8 mouse cellular contexts compared by ENCODE assay signal in genomic region chr16:77421591-77422024, GRCm38 (mm10).
DNase-seq lines count a peak whose midpoint lies in the region; ATAC-seq and TF ChIP-seq lines count a peak whose summit lies in the region.

No protein-coding gene starts in this region.

- no peaks in the 10 kb centered on the region for H3K9me3 ChIP-seq in liver, embryonic 11.5 days (ENCODE audit: control insufficient read depth, low read length)
- no peaks in the 10 kb centered on the region for H3K9me3 ChIP-seq in forebrain, embryonic 14.5 days (replicated peaks; ENCODE audit: control insufficient read depth, low read length)
- no peaks in the 10 kb centered on the region for H3K9me3 ChIP-seq in limb, embryonic 14.5 days (ENCODE audit: control insufficient read depth, low read length)

- 61% methylated on average over 10 of the region's 10 CpGs for WGBS in liver, embryonic 11.5 days
- 0% methylated on average over 10 of the region's 10 CpGs for WGBS in forebrain, embryonic 14.5 days
- WGBS in limb, embryonic 14.5 days: 17% methylated on average over 10 of the region's 10 CpGs

- no peaks in the 10 kb centered on the region for H3K27me3 ChIP-seq in liver, embryonic 11.5 days (replicated peaks; ENCODE audit: control insufficient read depth, insufficient read depth, low read length)
- H3K27me3 ChIP-seq in forebrain, embryonic 14.5 days (replicated peaks; ENCODE audit: control insufficient read depth, insufficient read depth, low read length): no peaks in the 10 kb centered on the region
- no peaks in the 10 kb centered on the region for H3K27me3 ChIP-seq in limb, embryonic 14.5 days (ENCODE audit: control insufficient read depth, insufficient read depth, low read length)

- no peak overlapping the region for H3K9ac ChIP-seq in liver, embryonic 11.5 days (ENCODE audit: low read depth, low read length)
- H3K9ac ChIP-seq in forebrain, embryonic 14.5 days (ENCODE audit: low read length): peak overlapping the region; percentile 79
- peak overlapping the region; percentile 46 for H3K9ac ChIP-seq in limb, embryonic 14.5 days (ENCODE audit: low read depth, low read length, severe bottlenecking)

- H3K4me1 ChIP-seq in liver, embryonic 11.5 days (replicated peaks; ENCODE audit: control insufficient read depth, insufficient read depth, low read length): no peaks in the 10 kb centered on the region
- H3K4me1 ChIP-seq in forebrain, embryonic 14.5 days (ENCODE audit: control insufficient read depth, insufficient read depth, low read length): peaks cover 8% of the 10 kb centered on the region; the same call in 1 of the 2 replicates
- H3K4me1 ChIP-seq in limb, embryonic 14.5 days (ENCODE audit: control insufficient read depth, insufficient read depth, low read length): peaks cover 39% of the 10 kb centered on the region

- TF ChIP-seq POLR2A in limb, embryonic 14.5 days (IDR thresholded peaks at IDR 0.05; ENCODE audit: borderline replicate concordance, extremely low read depth, insufficient read depth, insufficient read length): no peak

- no peak overlapping the region for H3K4me2 ChIP-seq in liver, embryonic 11.5 days
- peak overlapping the region; percentile 76 for H3K4me2 ChIP-seq in forebrain, embryonic 14.5 days (ENCODE audit: low read length)
- peak overlapping the region; percentile 45 for H3K4me2 ChIP-seq in limb, embryonic 14.5 days (replicated peaks; ENCODE audit: low read depth, low read length, severe bottlenecking)

- ATAC-seq in liver, embryonic 11.5 days (replicated peaks; ENCODE audit: low FRiP score): no peak; the same call in 1 of the 2 replicates
- peak; percentile 92 for ATAC-seq in forebrain, embryonic 14.5 days
- ATAC-seq in limb, embryonic 14.5 days (ENCODE audit: low FRiP score, low read depth): peak; percentile 90

- H3K27ac ChIP-seq in liver, embryonic 11.5 days (ENCODE audit: low read depth, low read length): no peak overlapping the region
- peak overlapping the region; percentile 98 for H3K27ac ChIP-seq in forebrain, embryonic 14.5 days (ENCODE audit: low read depth, low read length)
- peak overlapping the region; percentile 84 for H3K27ac ChIP-seq in limb, embryonic 14.5 days (replicated peaks; ENCODE audit: low read depth, low read length)

- H3K4me3 ChIP-seq in liver, embryonic 11.5 days (ENCODE audit: low read depth, low read length): no peak overlapping the region
- H3K4me3 ChIP-seq in forebrain, embryonic 14.5 days (ENCODE audit: low read depth, low read length): peak overlapping the region; percentile 36
- peak overlapping the region; percentile 17 for H3K4me3 ChIP-seq in limb, embryonic 14.5 days (replicated peaks; ENCODE audit: low read length)

- no peaks in the 10 kb centered on the region for H3K36me3 ChIP-seq in liver, embryonic 11.5 days (ENCODE audit: control insufficient read depth, insufficient read depth, low read length)
- no peaks in the 10 kb centered on the region for H3K36me3 ChIP-seq in forebrain, embryonic 14.5 days (ENCODE audit: control insufficient read depth, insufficient read depth, low read length)
- H3K36me3 ChIP-seq in limb, embryonic 14.5 days (ENCODE audit: control insufficient read depth, insufficient read depth, low read length): no peaks in the 10 kb centered on the region

- peak; percentile 5 for DNase-seq in liver
- no peak for DNase-seq in liver, embryonic 11.5 days (ENCODE audit: low spot score)
- peak; percentile 96 for DNase-seq in forebrain, embryonic 14.5 days (ENCODE audit: low spot score)
- DNase-seq in kidney, adult 9 months: peak; percentile 81
- peak; percentile 40 for DNase-seq in limb, embryonic 14.5 days (ENCODE audit: low spot score)
- peak; percentile 49 to 68 for DNase-seq in right cerebral cortex, adult 2 months (ENCODE audit: low spot score in 2 of 2)
- no peak for DNase-seq in spleen, postnatal 36 days (ENCODE audit: low spot score in 2 of 2)
- no peak for DNase-seq in ovary, postnatal 10 days (ENCODE audit: low spot score)

Comparison
In these comparisons a context has a peak if more than half of its experiments do, and no peak if none do; other contexts are left out.
1. DNase-seq: peak in liver (single experiment), forebrain, embryonic 14.5 days (single experiment), kidney, adult 9 months (single experiment), limb, embryonic 14.5 days (single experiment) and right cerebral cortex, adult 2 months (2 of 2); none in liver, embryonic 11.5 days (single experiment), spleen, postnatal 36 days (0 of 2) and ovary, postnatal 10 days (single experiment).